Mouse (Mus musculus): ENCODE measurements around the gene Tspan12.

GRCm38 (mm10) chr6:21861316-21861715 lies 9.0 kb upstream of the Tspan12 start:
- TF ChIP-seq CTCF (IDR thresholded peaks at IDR 0.05; ENCODE audit: low read depth, low read length) (no peak), EP300 (IDR thresholded peaks at IDR 0.05; ENCODE audit: insufficient read depth, low read depth, low read length) (no peak)
